Mouse (Mus musculus) cerebellum, adult 11 months (tissue): ENCODE data around the gene Gm8050.
"Not testable (repeated sequence)": the region's sequence is repeated elsewhere in the genome, so short reads cannot be mapped to it uniquely, and the experiment has no call there.

Source experiments
- DNase-seq: peaks from one replicate; pipeline ENCODE4 v3.0.0; 2022

Gene Gm8050

GRCm38 (mm10) chr14:6720151-6720550 is at the start of gene Gm8050:
Gene Gm8050, minus strand, starts transcription at chr14:6720251.
- not testable (repeated sequence) for DNase-seq

- DNase-seq = not testable (repeated sequence)
Measured at GRCm38 (mm10) chr14:6757231-6757536, 37.1 kb upstream of the Gm8050 start.

- not testable (repeated sequence) for DNase-seq
Measured at GRCm38 (mm10) chr14:6756384-6757230, 36.6 kb upstream of the Gm8050 start.

GRCm38 (mm10) chr14:6742232-6742631 is 22.2 kb upstream of the Gm8050 start, which contains the start of gene Gm3636:
Gene Gm3636, minus strand, starts transcription at chr14:6742332.
- DNase-seq = not testable (repeated sequence)

GRCm38 (mm10) chr14:6684070-6684469 is 36.0 kb downstream of the Gm8050 start, which contains the start of gene Gm10251:
Gene Gm10251, minus strand, starts transcription at chr14:6684170.
- not testable (repeated sequence) for DNase-seq
